Mouse (Mus musculus): Measurements from ENCODE around the gene Hpn. TPM values are rescaled to one million over a fixed set of nuclear protein-coding genes. Genes with fewer than 3 reads are reported as not detected.

The Hpn gene
- total RNA-seq, 2 experiments from 2014 or later = 28.3 to 201 TPM

GRCm38 (mm10) chr7:31116721-31117145 is 1.6 kb upstream of the Hpn start:
- ATAC-seq (replicated peaks; ENCODE audit: low FRiP score, low TSS enrichment, poor library complexity, severe bottlenecking) = no peak

- ATAC-seq (replicated peaks; ENCODE audit: low FRiP score, low TSS enrichment, poor library complexity, severe bottlenecking) = no peak
Observed at GRCm38 (mm10) chr7:31115587-31116043, 525 bp upstream of the Hpn start.

GRCm38 (mm10) chr7:31114646-31115045 is 444 bp downstream of the Hpn start:
- ATAC-seq (replicated peaks; ENCODE audit: low FRiP score, low TSS enrichment, poor library complexity, severe bottlenecking) = no peak

- ATAC-seq (replicated peaks; ENCODE audit: low FRiP score, low TSS enrichment, poor library complexity, severe bottlenecking) = no peak
Observed at GRCm38 (mm10) chr7:31113800-31114199, 1.3 kb downstream of the Hpn start.

GRCm38 (mm10) chr7:31112036-31112435 is 3.1 kb downstream of the Hpn start:
- ATAC-seq (replicated peaks; ENCODE audit: low FRiP score, low TSS enrichment, poor library complexity, severe bottlenecking) = no peak

GRCm38 (mm10) chr7:31110861-31111385 is 4.2 kb downstream of the Hpn start:
- ATAC-seq (replicated peaks; ENCODE audit: low FRiP score, low TSS enrichment, poor library complexity, severe bottlenecking) = peak; percentile 82

- ATAC-seq (replicated peaks; ENCODE audit: low FRiP score, low TSS enrichment, poor library complexity, severe bottlenecking) = no peak
Observed at GRCm38 (mm10) chr7:31109796-31110195, 5.3 kb downstream of the Hpn start.

GRCm38 (mm10) chr7:31109091-31109490 is 6.0 kb downstream of the Hpn start:
- 0 out of 2 replicates have a peak, but pooled peaks have one; percentile 23 for ATAC-seq (replicated peaks; ENCODE audit: low FRiP score, low TSS enrichment, poor library complexity, severe bottlenecking)

GRCm38 (mm10) chr7:31107781-31108180 is 7.3 kb downstream of the Hpn start:
- no peak for ATAC-seq (replicated peaks; ENCODE audit: low FRiP score, low TSS enrichment, poor library complexity, severe bottlenecking)

GRCm38 (mm10) chr7:31106166-31106565 is 8.9 kb downstream of the Hpn start:
- ATAC-seq (replicated peaks; ENCODE audit: low FRiP score, low TSS enrichment, poor library complexity, severe bottlenecking) = no peak

- no peak; the same call in 1 of the 2 replicates for ATAC-seq (replicated peaks; ENCODE audit: low FRiP score, low TSS enrichment, poor library complexity, severe bottlenecking)
Observed at GRCm38 (mm10) chr7:31105061-31105768, 9.9 kb downstream of the Hpn start.

GRCm38 (mm10) chr7:31100786-31101185 is 14.3 kb downstream of the Hpn start:
- no peak for ATAC-seq (replicated peaks; ENCODE audit: low FRiP score, low TSS enrichment, poor library complexity, severe bottlenecking)

GRCm38 (mm10) chr7:31099612-31099982 is 15.5 kb downstream of the Hpn start:
- ATAC-seq (replicated peaks; ENCODE audit: low FRiP score, low TSS enrichment, poor library complexity, severe bottlenecking) = 0 out of 2 replicates have a peak, but pooled peaks have one; percentile 12

GRCm38 (mm10) chr7:31098697-31099611 is 16.1 kb downstream of the Hpn start:
- no peak for ATAC-seq (replicated peaks; ENCODE audit: low FRiP score, low TSS enrichment, poor library complexity, severe bottlenecking)

- ATAC-seq (replicated peaks; ENCODE audit: low FRiP score, low TSS enrichment, poor library complexity, severe bottlenecking) = peak; percentile 85
Observed at GRCm38 (mm10) chr7:31097583-31098248, 17.4 kb downstream of the Hpn start.

GRCm38 (mm10) chr7:31096892-31097564 is 18.1 kb downstream of the Hpn start:
- ATAC-seq (replicated peaks; ENCODE audit: low FRiP score, low TSS enrichment, poor library complexity, severe bottlenecking) = 0 out of 2 replicates have a peak, but pooled peaks have one; percentile 31

GRCm38 (mm10) chr7:31094774-31095501 is 20.2 kb downstream of the Hpn start:
- ATAC-seq (replicated peaks; ENCODE audit: low FRiP score, low TSS enrichment, poor library complexity, severe bottlenecking) = no peak

GRCm38 (mm10) chr7:31089721-31090120 is 25.4 kb downstream of the Hpn start:
- ATAC-seq (replicated peaks; ENCODE audit: low FRiP score, low TSS enrichment, poor library complexity, severe bottlenecking) = no peak
